Mouse (Mus musculus): ENCODE results near the gene Ift80. TPM values are rescaled to one million over a fixed set of nuclear protein-coding genes. Genes with fewer than 3 reads are reported as not detected.

Gene Ift80
- polyA plus RNA-seq, 1 experiment from 2014 or later = 8.0 TPM

DNA sequence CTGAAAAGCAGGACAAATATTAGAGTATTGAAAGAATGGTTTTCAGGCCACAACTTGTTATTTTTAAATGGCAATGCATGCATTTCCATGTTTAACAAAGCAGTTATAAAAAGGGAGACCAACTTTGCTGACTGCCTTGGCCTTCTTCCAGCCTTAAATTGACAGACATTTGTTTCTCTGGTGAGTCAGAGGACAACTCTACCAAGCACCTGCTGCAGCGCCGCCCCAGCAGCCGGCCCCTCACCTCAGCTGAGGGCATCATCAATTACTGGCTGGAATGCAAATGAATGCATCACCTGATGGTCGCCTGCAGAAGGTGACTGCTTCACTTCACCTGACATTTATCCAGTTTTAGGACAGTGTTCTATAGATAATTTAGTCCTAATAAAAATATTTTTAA, 108.9 kb downstream of the Ift80 start:
- no peaks in the 10 kb centered on the region for H3K4me1 ChIP-seq
- ATAC-seq (replicated peaks) = no peak
- WGBS = 69% methylated on average over 4 of the region's 4 CpGs

DNA sequence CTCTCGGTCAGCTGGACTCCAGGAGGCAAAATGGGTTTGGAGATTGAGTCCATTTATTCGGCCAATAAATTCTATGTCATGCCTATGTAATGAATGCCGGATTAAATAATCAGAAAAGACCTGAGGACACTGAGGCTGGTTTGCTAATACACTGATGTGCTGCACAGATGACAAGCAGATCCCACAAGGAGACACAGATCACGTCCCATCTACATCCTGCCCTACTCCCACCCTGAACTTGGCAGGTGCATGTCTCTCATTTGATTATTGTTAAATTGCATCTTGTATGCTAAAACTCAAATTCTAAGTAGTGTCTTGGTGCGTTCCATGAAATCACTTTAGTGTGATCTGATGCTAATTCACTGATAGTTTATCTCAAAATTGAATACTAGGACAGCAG, 117.5 kb downstream of the Ift80 start:
- no peaks in the 10 kb centered on the region for H3K4me1 ChIP-seq
- no peaks in the 10 kb centered on the region for H3K36me3 ChIP-seq (replicated peaks)
- no peak overlapping the region for H3K9ac ChIP-seq
- ATAC-seq (replicated peaks) = no peak
- H3K27me3 ChIP-seq (replicated peaks) = no peaks in the 10 kb centered on the region
- 87% methylated on average over 5 of the region's 5 CpGs for WGBS
- no peak overlapping the region for H3K27ac ChIP-seq
- no peaks in the 10 kb centered on the region for H3K9me3 ChIP-seq
- H3K4me3 ChIP-seq = no peak overlapping the region
- no peak overlapping the region for H3K4me2 ChIP-seq

More for the DNA sequence above, 108.9 kb downstream of the Ift80 start:
- Histone ChIP-seq H3K4me3 (no peak overlapping the region), H3K9me3 (no peaks in the 10 kb centered on the region), H3K9ac (no peak overlapping the region), H3K27me3 (replicated peaks) (no peaks in the 10 kb centered on the region), H3K36me3 (replicated peaks) (no peaks in the 10 kb centered on the region), H3K27ac (no peak overlapping the region), H3K4me2 (no peak overlapping the region)

DNA sequence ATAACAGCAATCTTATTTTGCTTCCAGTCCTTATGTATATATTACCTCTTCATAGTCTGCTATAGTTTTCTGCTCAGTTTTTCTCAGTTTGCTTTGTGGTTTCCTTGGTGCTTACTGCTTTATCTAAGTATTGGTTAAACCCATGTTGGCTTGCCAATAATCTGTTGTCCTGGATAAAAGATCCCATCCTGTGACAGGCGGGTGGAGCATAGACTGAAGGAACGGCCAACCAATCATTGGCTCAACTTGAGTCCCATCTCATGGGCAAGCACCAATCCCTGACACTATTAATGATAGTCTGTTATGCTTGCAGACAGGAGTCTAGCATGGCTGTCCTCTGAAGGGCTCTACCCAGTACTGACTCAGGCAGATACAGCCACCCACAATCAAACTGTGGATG, 130.3 kb downstream of the Ift80 start:
- 86% methylated on average over 2 of the region's 2 CpGs for WGBS
- Histone ChIP-seq H3K9me3 (no peaks in the 10 kb centered on the region), H3K36me3 (replicated peaks) (no peaks in the 10 kb centered on the region), H3K9ac (no peak overlapping the region), H3K27me3 (replicated peaks) (no peaks in the 10 kb centered on the region; the same call in 1 of the 2 replicates), H3K4me3 (no peak overlapping the region), H3K4me2 (no peak overlapping the region), H3K4me1 (peaks cover 13% of the 10 kb centered on the region), H3K27ac (no peak overlapping the region)
- ATAC-seq (replicated peaks) = no peak

DNA sequence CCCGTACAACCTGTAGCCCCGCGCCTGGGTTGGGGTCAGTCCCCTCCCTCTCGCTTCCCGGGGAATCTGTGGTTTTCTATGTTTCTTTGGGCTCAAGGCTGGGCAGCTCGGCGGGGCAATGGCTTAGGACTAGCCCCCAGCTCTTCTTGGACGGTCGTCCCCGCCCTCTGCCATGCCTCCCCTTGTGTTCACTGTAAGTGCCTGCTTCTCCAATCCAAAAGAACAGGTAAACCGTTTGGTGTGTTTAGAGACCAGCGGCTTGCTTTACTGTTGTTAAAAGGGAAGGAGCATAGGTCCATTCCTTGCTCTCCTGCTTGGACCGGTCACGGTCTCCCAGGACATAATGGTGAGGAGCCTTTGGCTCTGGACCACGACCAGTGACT, 133.8 kb downstream of the Ift80 start:
- peak overlapping the region; percentile 98 for H3K4me2 ChIP-seq
- H3K9me3 ChIP-seq = no peaks in the 10 kb centered on the region
- peak overlapping the region; percentile 66 for H3K9ac ChIP-seq
- H3K36me3 ChIP-seq (replicated peaks) = no peaks in the 10 kb centered on the region
- H3K27ac ChIP-seq = no peak overlapping the region
- H3K4me3 ChIP-seq = peak overlapping the region; percentile 75
- 2% methylated on average over 15 of the region's 15 CpGs for WGBS
- no peak for ATAC-seq (replicated peaks)
- H3K27me3 ChIP-seq (replicated peaks) = peaks cover 4% of the 10 kb centered on the region; the same call in 1 of the 2 replicates
- peaks cover 18% of the 10 kb centered on the region for H3K4me1 ChIP-seq

DNA sequence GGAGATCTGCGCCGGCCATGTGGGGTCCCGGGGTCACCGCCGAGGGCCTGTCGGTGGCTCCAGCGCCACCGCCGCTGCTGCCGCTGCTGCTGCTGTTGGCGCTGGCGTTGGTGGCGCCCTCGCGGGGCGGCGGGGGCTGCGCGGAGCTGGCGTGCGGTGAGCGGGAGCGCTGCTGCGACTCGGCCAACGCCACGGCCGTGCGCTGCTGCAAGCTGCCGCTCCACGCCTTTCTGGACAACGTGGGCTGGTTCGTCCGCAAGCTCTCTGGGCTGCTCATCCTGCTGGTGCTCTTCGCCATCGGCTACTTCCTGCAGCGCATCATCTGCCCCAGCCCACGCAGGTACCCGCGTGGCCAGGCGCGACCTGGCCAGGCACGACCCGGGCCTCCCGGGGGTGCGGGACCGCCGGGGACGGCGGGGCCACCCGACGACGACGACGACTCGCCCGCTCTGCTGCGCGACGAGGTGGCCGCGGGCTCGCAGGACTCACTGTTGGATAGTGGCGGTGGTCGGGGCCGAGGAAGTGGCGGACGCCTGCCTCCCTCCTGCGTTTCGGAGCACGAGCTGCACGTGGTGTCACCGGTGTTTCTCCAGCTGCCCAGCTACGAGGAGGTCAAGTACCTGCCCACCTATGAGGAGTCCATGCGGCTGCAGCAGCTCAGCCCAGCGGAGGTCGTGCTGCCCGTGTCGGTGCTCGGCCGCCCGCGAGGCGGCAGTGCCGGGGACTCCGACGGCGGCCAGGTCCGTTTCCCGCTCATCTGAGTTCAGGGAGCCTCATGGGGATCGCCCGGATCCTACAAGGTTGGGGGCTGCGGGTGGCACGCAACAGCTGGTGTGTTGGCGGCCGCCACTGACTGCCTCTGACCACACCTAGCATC, 134.4 kb downstream of the Ift80 start:
- peak overlapping the region; percentile 66 for H3K9ac ChIP-seq
- H3K4me3 ChIP-seq = peak overlapping the region; percentile 75
- peak overlapping the region; percentile 98 for H3K4me2 ChIP-seq
- H3K27ac ChIP-seq = peak overlapping the region; percentile 74
- no peaks in the 10 kb centered on the region for H3K9me3 ChIP-seq
- H3K27me3 ChIP-seq (replicated peaks) = peaks cover 4% of the 10 kb centered on the region; the same call in 1 of the 2 replicates
- under 1% methylated on average over 95 of the region's 96 CpGs for WGBS
- H3K4me1 ChIP-seq = peaks cover 18% of the 10 kb centered on the region
- no peaks in the 10 kb centered on the region for H3K36me3 ChIP-seq (replicated peaks)
- peak; percentile 89 for ATAC-seq (replicated peaks)

DNA sequence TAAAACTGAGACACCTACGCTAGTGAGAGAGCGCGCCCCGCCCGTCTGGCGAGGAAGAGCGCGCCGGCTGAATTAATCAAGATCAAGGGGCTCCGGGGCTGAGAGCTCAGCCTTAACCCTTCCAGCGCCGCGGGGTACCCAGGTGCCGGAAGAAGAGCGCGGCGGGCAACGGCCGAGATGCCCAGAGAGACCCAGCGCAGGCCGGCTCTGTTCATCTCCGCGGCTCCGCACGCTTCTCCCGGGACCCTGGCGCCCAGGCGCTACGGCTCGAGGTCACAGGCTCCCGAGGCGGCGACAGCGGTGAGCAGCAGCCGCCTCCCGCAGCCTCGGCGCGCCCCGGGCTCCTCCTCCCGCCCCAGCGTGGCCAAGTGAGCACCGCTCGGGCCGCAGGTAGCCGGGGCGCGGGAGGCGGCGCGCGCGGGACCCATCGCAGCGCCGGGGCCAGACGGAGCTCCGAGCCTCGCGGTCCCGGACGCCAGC, 135.1 kb downstream of the Ift80 start, which contains the start of gene 1110032F04Rik:
1110032F04Rik (plus strand) TSS at position 376 of the 480 bp plus-strand sequence.
- Histone ChIP-seq H3K36me3 (replicated peaks) (no peaks in the 10 kb centered on the region), H3K4me1 (peaks cover 18% of the 10 kb centered on the region), H3K27ac (peak within 1 kb of the TSS; percentile 74), H3K27me3 (replicated peaks) (peaks cover 4% of the 10 kb centered on the region; the same call in 1 of the 2 replicates), H3K4me3 (peak within 1 kb of the TSS; percentile 75), H3K9ac (peak within 1 kb of the TSS; percentile 66), H3K9me3 (no peaks in the 10 kb centered on the region), H3K4me2 (peak within 1 kb of the TSS; percentile 98)
- under 1% methylated on average over 61 of the region's 62 CpGs for WGBS
- ATAC-seq (replicated peaks) = peak; percentile 88

DNA sequence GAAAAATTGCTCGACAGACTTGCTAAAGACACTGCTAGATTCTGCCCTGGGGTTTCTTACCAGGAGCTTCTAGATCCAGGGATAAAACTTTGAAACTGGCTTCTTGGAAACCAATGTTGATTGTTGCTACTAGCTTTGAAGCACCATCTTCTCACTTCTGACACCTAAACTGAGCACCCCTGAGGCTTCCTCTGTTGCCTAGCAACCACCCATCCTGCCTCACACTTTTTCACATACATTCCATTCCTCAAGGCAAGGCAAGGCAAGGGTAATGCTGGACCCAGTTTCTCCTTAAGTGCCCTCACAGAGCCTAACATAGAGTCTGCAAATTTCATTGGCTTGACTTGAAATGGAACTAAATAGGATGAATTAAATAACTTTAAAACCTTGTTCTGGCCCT, 152.0 kb downstream of the Ift80 start:
- H3K27ac ChIP-seq = no peak overlapping the region

DNA sequence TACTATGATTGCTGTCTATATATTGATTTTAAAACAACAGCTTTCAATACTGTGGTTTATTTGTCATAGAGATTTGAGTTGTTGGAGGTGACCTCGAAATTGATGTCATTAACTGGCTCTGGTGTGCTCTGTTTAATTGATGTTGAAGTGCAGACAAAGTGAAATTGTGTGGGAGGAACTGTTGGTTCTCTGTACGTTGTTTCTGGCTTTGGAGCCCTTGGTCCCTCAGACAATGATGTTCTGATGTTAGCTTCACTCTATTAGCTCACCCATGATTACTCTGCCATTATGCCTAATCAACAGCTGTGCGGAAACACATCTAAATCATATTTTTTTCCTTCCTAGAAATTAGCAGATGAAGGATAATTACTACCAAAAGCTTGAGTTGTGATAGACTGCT, 156.0 kb downstream of the Ift80 start:
- WGBS = 63% methylated on average over 3 of the region's 3 CpGs
- Histone ChIP-seq H3K4me1 (no peaks in the 10 kb centered on the region), H3K36me3 (replicated peaks) (no peaks in the 10 kb centered on the region), H3K9me3 (no peaks in the 10 kb centered on the region), H3K4me3 (no peak overlapping the region), H3K27me3 (replicated peaks) (no peaks in the 10 kb centered on the region; the same call in 1 of the 2 replicates), H3K27ac (no peak overlapping the region), H3K9ac (no peak overlapping the region), H3K4me2 (no peak overlapping the region)
- ATAC-seq (replicated peaks) = no peak

More for the DNA sequence above, 152.0 kb downstream of the Ift80 start:
- Histone ChIP-seq H3K9me3 (no peaks in the 10 kb centered on the region), H3K4me1 (no peaks in the 10 kb centered on the region), H3K27me3 (replicated peaks) (no peaks in the 10 kb centered on the region; the same call in 1 of the 2 replicates), H3K36me3 (replicated peaks) (no peaks in the 10 kb centered on the region), H3K9ac (no peak overlapping the region), H3K4me2 (no peak overlapping the region), H3K4me3 (no peak overlapping the region)
- WGBS = 66% methylated on average over 1 of the region's 1 CpGs
- no peak for ATAC-seq (replicated peaks)

DNA sequence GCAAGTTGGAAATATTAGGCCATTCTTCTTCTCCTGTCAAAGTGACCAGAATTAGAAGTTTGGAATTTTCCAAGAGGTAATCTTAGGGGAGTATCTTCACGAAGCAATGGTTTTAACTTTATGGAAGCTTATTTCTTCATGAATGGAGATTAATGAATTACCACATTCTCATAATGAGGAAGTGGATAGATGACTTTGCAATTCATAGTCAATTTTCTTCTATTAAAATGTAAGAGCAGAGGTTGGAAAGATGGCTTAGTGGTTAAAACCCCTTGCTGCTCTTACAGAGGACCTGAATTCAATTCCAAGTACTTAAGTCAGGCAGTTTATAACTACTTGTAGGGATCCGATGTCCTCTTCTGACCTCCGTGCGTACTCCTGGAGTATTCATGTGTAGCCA, 160.3 kb downstream of the Ift80 start:
- ATAC-seq (replicated peaks) = no peak
- H3K27ac ChIP-seq = no peak overlapping the region
- no peaks in the 10 kb centered on the region for H3K4me1 ChIP-seq
- H3K9me3 ChIP-seq = no peaks in the 10 kb centered on the region
- H3K4me2 ChIP-seq = no peak overlapping the region
- no peak overlapping the region for H3K9ac ChIP-seq
- no peak overlapping the region for H3K4me3 ChIP-seq
- no peaks in the 10 kb centered on the region for H3K27me3 ChIP-seq (replicated peaks)
- 96% methylated on average over 4 of the region's 4 CpGs for WGBS
- no peaks in the 10 kb centered on the region for H3K36me3 ChIP-seq (replicated peaks)

MicroRNA genes within 50 kb of the gene (microRNA counts, 519-probe panel; counts per million panel counts)
- microRNA mmu-miR-15b = 4,323 counts per million, percentile 94 among the panel's probes with 10 or more counts

Small RNAs within 50 kb of the gene (microRNA-seq; reads per million reads assigned to microRNA genes)
- gene Mir15b (740 reads per million, percentile 77 among the genes with 10 or more reads in this experiment), gene Mir16-2 (407 reads per million, percentile 69 among the genes with 10 or more reads in this experiment)

Other genes with a start within 250 kb of the Ift80 start
- gene 1110032F04Rik, start 135.0 kb downstream of the Ift80 start, polyA plus RNA-seq (2015; fragmentation: Nextera tagmentation; extraction: Ambion mirVana) = 3.4 and 4.6 TPM in 2 replicates
- 32.1 and 36.9 TPM in 2 replicates for gene Smc4, start 168 bp upstream of the Ift80 start, polyA plus RNA-seq (2015; fragmentation: Nextera tagmentation; extraction: Ambion mirVana)
- 38.4 and 39.9 TPM in 2 replicates for gene Trim59, start 40.2 kb upstream of the Ift80 start, polyA plus RNA-seq (2015; fragmentation: Nextera tagmentation; extraction: Ambion mirVana)
- gene Kpna4, start 122.5 kb upstream of the Ift80 start, polyA plus RNA-seq (2015; fragmentation: Nextera tagmentation; extraction: Ambion mirVana) = 33.0 and 34.9 TPM in 2 replicates
- gene Arl14, start 217.8 kb upstream of the Ift80 start, polyA plus RNA-seq (2015; fragmentation: Nextera tagmentation; extraction: Ambion mirVana) = not detected in 2 replicates

Data from midbrain, embryonic 15.5 days (tissue).